Mouse (Mus musculus) hindbrain, embryonic 11.5 days (tissue): ENCODE measurements around the gene Nudt16l1. TPM values are rescaled to one million over a fixed set of nuclear protein-coding genes. Genes with fewer than 3 reads are reported as not detected.

Source experiments
- ATAC-seq: fragments of 200-750 bp; cut with Nextera tagmentation; 2 replicates; pipeline ENCODE4 v1.8.0; 2017; ENCODE audit warnings: mild to moderate bottlenecking, moderate TSS enrichment, moderate library complexity; ENCODE audit not compliant: low FRiP score
- DNase-seq: peaks from one replicate; pipeline ENCODE4 v3.0.0-alpha.2; 2015; ENCODE audit warnings: low spot score
- H3K27ac ChIP-seq: fragments of 300-500 bp; sonication (generic); 2 replicates; pipeline ENCODE4 v1.5.1; 2014; ENCODE audit warnings: mild to moderate bottlenecking, low read depth, low read length
- H3K27me3 ChIP-seq: fragments of 300-500 bp; sonication (generic); 2 replicates; pipeline ENCODE4 v1.6.1; 2014; ENCODE audit warnings: mild to moderate bottlenecking, low read length, moderate library complexity, mixed read lengths; ENCODE audit not compliant: control insufficient read depth, insufficient read depth
- H3K36me3 ChIP-seq: fragments of 300-500 bp; sonication (generic); 2 replicates; pipeline ENCODE4 v1.6.1; 2014; ENCODE audit warnings: mild to moderate bottlenecking, low read length, moderate library complexity, mixed read lengths; ENCODE audit not compliant: control insufficient read depth, insufficient read depth
- H3K4me1 ChIP-seq: fragments of 300-500 bp; sonication (generic); replicated peaks from 2 replicates; pipeline ENCODE4 v1.6.1; 2014; ENCODE audit warnings: low read length, mixed read lengths; ENCODE audit not compliant: control insufficient read depth, insufficient read depth
- H3K4me2 ChIP-seq: fragments of 300-500 bp; sonication (generic); replicated peaks from 2 replicates; pipeline ENCODE4 v1.6.1; 2014; ENCODE audit warnings: mild to moderate bottlenecking, low read depth, low read length
- H3K4me3 ChIP-seq: fragments of 300-500 bp; sonication (generic); 2 replicates; pipeline ENCODE4 v1.5.1; 2014; ENCODE audit warnings: low read depth, low read length
- H3K9ac ChIP-seq: fragments of 300-500 bp; sonication (generic); 2 replicates; pipeline ENCODE4 v1.6.1; 2014; ENCODE audit warnings: low read depth, low read length
- H3K9me3 ChIP-seq: fragments of 300-500 bp; sonication (generic); 2 replicates; pipeline ENCODE4 v1.6.1; 2016; ENCODE audit warnings: low read length; ENCODE audit not compliant: control insufficient read depth
- WGBS: fragments of 180-500 bp; shearing (Covaris S2); extraction: QIAGEN DNeasy Blood & Tissue Kit; methylation state at CpG from one replicate; pipeline ENCODE4 v1.1.7; 2014; 5-methylcytosine and 5-hydroxymethylcytosine counted together
- polyA plus RNA-seq: library from polyadenylated mRNA; unstranded; fragments of >200 nt; fragmentation: Nextera tagmentation; extraction: Ambion mirVana; gene quantifications from 2 replicates; pipeline ENCODE4 v1.2.1, GENCODE M21; 2014

Nudt16l1 gene
- polyA plus RNA-seq, 1 experiment from 2014 or later: 131 TPM

GRCm38 (mm10) chr16:4971626-4972025 is 33.1 kb downstream of the Nudt16l1 start:
- Histone ChIP-seq H3K4me3 (no peak overlapping the region), H3K27ac (no peak overlapping the region), H3K9ac (no peak overlapping the region), H3K27me3 (no peaks in the 10 kb centered on the region), H3K9me3 (no peaks in the 10 kb centered on the region), H3K36me3 (no peaks in the 10 kb centered on the region), H3K4me1 (no peaks in the 10 kb centered on the region), H3K4me2 (no peak overlapping the region)
- WGBS: 82% methylated on average over 4 of the region's 4 CpGs
- DNase-seq: no peak
- ATAC-seq: no peak

DNA sequence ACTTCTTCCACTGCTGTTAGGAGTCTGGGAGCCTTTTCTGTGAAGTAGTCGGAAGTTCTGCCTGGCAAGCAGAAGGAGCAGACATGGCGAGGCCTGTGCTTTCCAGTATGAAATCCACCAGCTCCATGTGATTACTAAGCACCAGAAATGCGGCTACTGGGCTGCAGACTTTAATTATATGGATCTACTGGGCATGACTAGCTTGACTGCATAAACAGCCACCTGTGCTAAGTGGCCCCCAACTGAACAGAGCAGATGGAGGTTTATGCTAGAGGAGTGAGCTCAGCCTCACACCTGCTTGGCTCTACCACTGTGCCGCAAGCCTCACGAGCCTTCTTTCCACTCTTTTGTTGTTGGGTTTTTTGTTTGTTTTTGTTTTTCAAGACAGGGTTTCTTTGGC is 36.0 kb downstream of the Nudt16l1 start:
- ATAC-seq: no peak
- no peaks in the 10 kb centered on the region for H3K4me1 ChIP-seq
- no peak overlapping the region for H3K4me2 ChIP-seq
- no peaks in the 10 kb centered on the region for H3K27me3 ChIP-seq
- H3K9ac ChIP-seq: no peak overlapping the region
- H3K36me3 ChIP-seq: no peaks in the 10 kb centered on the region
- WGBS: 82% methylated on average over 5 of the region's 5 CpGs
- H3K27ac ChIP-seq: no peak overlapping the region
- H3K9me3 ChIP-seq: no peaks in the 10 kb centered on the region
- DNase-seq: no peak
- H3K4me3 ChIP-seq: no peak overlapping the region

DNA sequence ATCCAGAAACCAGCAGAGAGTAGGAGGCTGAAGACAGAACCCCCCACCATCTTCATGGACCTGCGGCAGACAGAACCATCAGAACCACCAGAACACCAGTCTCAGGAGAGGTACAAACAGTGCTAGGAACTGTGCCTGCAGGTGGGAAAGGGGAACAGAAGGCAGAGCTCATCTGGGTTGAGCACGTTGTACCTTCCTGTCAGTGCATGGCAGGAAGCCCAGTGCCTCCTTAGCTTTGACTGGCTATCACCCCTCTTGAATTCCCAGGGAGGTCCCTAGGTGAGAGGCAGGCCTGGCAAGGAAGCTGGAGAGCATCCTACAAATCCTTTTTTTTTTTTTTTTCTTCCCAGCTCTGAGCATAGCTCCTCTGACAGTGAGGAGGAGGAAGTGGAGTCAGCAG is 37.6 kb downstream of the Nudt16l1 start:
- Histone ChIP-seq H3K36me3 (no peaks in the 10 kb centered on the region), H3K9me3 (no peaks in the 10 kb centered on the region), H3K27me3 (no peaks in the 10 kb centered on the region), H3K27ac (no peak overlapping the region), H3K4me3 (no peak overlapping the region), H3K4me2 (no peak overlapping the region), H3K4me1 (no peaks in the 10 kb centered on the region), H3K9ac (no peak overlapping the region)
- ATAC-seq: no peak
- WGBS: 78% methylated on average over 2 of the region's 2 CpGs
- no peak for DNase-seq

- DNase-seq (no peak), ATAC-seq (no peak)
- WGBS: 72% methylated on average over 5 of the region's 5 CpGs
- Histone ChIP-seq H3K9me3 (no peaks in the 10 kb centered on the region), H3K9ac (no peak overlapping the region), H3K27ac (no peak overlapping the region), H3K36me3 (no peaks in the 10 kb centered on the region), H3K4me1 (no peaks in the 10 kb centered on the region), H3K27me3 (no peaks in the 10 kb centered on the region), H3K4me3 (no peak overlapping the region), H3K4me2 (no peak overlapping the region)
Observed at GRCm38 (mm10) chr16:4978275-4979051, 39.9 kb downstream of the Nudt16l1 start.

DNA sequence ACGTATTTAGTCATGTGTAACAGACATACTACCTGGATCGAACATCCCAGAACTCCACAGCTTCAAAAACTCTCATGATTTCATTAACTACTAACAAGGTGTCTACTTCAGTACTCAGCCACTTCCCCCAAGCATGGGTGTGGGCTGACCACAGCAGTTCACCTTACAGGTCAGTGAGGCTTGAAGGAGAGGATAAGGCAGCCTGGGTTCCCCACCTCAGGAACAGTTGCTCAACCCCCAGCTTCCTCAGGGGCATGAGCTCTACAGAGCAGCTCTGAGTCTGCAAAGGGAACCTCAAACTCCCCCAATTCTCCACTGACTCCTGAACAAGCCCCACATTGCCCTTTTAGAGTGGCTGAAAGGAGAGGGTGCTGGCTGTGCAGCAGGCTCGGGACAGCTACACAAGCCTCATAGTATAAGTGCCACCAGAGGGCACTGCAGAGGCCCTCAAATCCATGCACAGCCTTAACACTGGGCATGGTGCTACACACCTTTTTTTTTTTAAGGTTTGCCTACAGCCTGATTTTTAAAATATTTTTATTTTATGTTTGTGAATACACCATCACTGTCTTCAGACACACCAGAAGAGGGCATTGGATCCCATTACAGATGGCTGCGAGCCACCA is 41.3 kb downstream of the Nudt16l1 start:
- Histone ChIP-seq H3K4me1 (no peaks in the 10 kb centered on the region), H3K4me2 (no peak overlapping the region), H3K27me3 (no peaks in the 10 kb centered on the region), H3K4me3 (no peak overlapping the region), H3K9ac (no peak overlapping the region), H3K36me3 (no peaks in the 10 kb centered on the region), H3K27ac (no peak overlapping the region), H3K9me3 (no peaks in the 10 kb centered on the region)
- 75% methylated on average over 4 of the region's 4 CpGs for WGBS
- no peak for ATAC-seq
- peak; percentile 49 for DNase-seq

- DNase-seq (no peak), ATAC-seq (no peak)
- Histone ChIP-seq H3K36me3 (no peaks in the 10 kb centered on the region), H3K4me1 (no peaks in the 10 kb centered on the region), H3K4me3 (no peak overlapping the region), H3K9me3 (no peaks in the 10 kb centered on the region), H3K9ac (no peak overlapping the region), H3K27ac (no peak overlapping the region), H3K27me3 (no peaks in the 10 kb centered on the region), H3K4me2 (no peak overlapping the region)
- 95% methylated on average over 12 of the region's 12 CpGs for WGBS
Observed at GRCm38 (mm10) chr16:4984717-4985116, 46.2 kb downstream of the Nudt16l1 start.

Other genes with a start within 250 kb of the Nudt16l1 start
- gene Nmral1, start 219.4 kb upstream of the Nudt16l1 start, polyA plus RNA-seq: 147 and 162 TPM in 2 replicates
- gene Hmox2, start 212.4 kb upstream of the Nudt16l1 start, polyA plus RNA-seq: 91.3 and 96.4 TPM in 2 replicates
- gene Cdip1, start 148.5 kb upstream of the Nudt16l1 start, polyA plus RNA-seq: 76.1 and 80.5 TPM in 2 replicates
- gene 4930562C15Rik, start 103.3 kb upstream of the Nudt16l1 start, polyA plus RNA-seq: 0.11 and 0.17 TPM in 2 replicates
- gene Ubald1, start 58.4 kb upstream of the Nudt16l1 start, polyA plus RNA-seq: 26.1 and 28.9 TPM in 2 replicates
- 61.3 and 68.8 TPM in 2 replicates for gene Mgrn1, start 52.5 kb upstream of the Nudt16l1 start, polyA plus RNA-seq
- 41.1 and 46.6 TPM in 2 replicates for gene Anks3, start 25.4 kb downstream of the Nudt16l1 start, polyA plus RNA-seq
- not detected in 2 replicates for gene Sept12, start 59.1 kb downstream of the Nudt16l1 start, polyA plus RNA-seq
- 3.5 and 4.5 TPM in 2 replicates for gene Smim22, start 68.5 kb downstream of the Nudt16l1 start, polyA plus RNA-seq
- gene Rogdi, start 74.8 kb downstream of the Nudt16l1 start, polyA plus RNA-seq: 74.1 and 84.9 TPM in 2 replicates
- 112 and 168 TPM in 2 replicates for gene Glyr1, start 111.1 kb downstream of the Nudt16l1 start, polyA plus RNA-seq
- 23.4 and 25.1 TPM in 2 replicates for gene Ubn1, start 111.3 kb downstream of the Nudt16l1 start, polyA plus RNA-seq
- 0.81 and 1.2 TPM in 2 replicates for gene Ppl, start 193.7 kb downstream of the Nudt16l1 start, polyA plus RNA-seq
- gene Sec14l5, start 208.3 kb downstream of the Nudt16l1 start, polyA plus RNA-seq: 0.54 and 0.62 TPM in 2 replicates